Mouse (Mus musculus) ES-E14 (cell line): Measurements from ENCODE around the gene Loxl1. TPM values are rescaled to one million over a fixed set of nuclear protein-coding genes. Genes with fewer than 3 reads are reported as not detected.
A peak's percentile ranks its signal among the peaks of the same experiment; 100 is the strongest.

Experiments used
- DNase-seq: peaks from one replicate; pipeline ENCODE4 v3.0.0-alpha.2; 2013; ENCODE audit warnings: low read depth, low spot score
- H3K27ac ChIP-seq: 2 replicates; pipeline ENCODE4 v1.5.1; 2012; ENCODE audit warnings: low read depth, mild to moderate bottlenecking, low read length, moderate library complexity, mixed read lengths; ENCODE audit not compliant: poor library complexity, insufficient read depth, severe bottlenecking
- H3K36me3 ChIP-seq: 2 replicates; pipeline ENCODE4 v1.6.1; 2012; ENCODE audit warnings: mild to moderate bottlenecking, low read length, moderate library complexity, mixed read lengths; ENCODE audit not compliant: control insufficient read depth, poor library complexity, insufficient read depth, severe bottlenecking
- H3K4me1 ChIP-seq, 2 experiments: fragments of 150-350 bp in 1 of 2; sonication (generic) in 1 of 2; 2 replicates each; pipeline ENCODE4 v1.6.1; 2012; ENCODE audit warnings: low read length in 2 of 2, mild to moderate bottlenecking in 1 of 2, mixed read lengths in 1 of 2; ENCODE audit not compliant: control insufficient read depth in 2 of 2, insufficient read depth in 2 of 2, poor library complexity in 1 of 2
- H3K4me3 ChIP-seq, 2 experiments: fragments of 150-350 bp in 1 of 2; sonication (generic) in 1 of 2; 2 replicates each; pipeline ENCODE4 v1.5.1; 2012; ENCODE audit warnings: low read length in 2 of 2, low read depth in 1 of 2, mild to moderate bottlenecking in 1 of 2, mixed read lengths in 1 of 2; ENCODE audit not compliant: insufficient read depth in 1 of 2, poor library complexity in 1 of 2, severe bottlenecking in 1 of 2
- H3K9ac ChIP-seq: 2 replicates; pipeline ENCODE4 v1.6.1; 2012; ENCODE audit warnings: low read depth, mild to moderate bottlenecking, low read length, mixed read lengths; ENCODE audit not compliant: poor library complexity, insufficient read depth, severe bottlenecking
- H3K9me3 ChIP-seq: fragments of 150-350 bp; sonication (generic); 2 replicates; pipeline ENCODE4 v1.6.1; 2012; ENCODE audit warnings: low read depth, mild to moderate bottlenecking, low read length; ENCODE audit not compliant: control insufficient read depth, insufficient read depth
- CHD2 ChIP-seq: IDR thresholded peaks from 2 replicates; pipeline ENCODE4 v1.6.1; 2014; ENCODE audit warnings: mild to moderate bottlenecking, low read depth, low read length, inconsistent platforms
- HCFC1 ChIP-seq: IDR thresholded peaks from 2 replicates; pipeline ENCODE4 v1.6.1; 2012; ENCODE audit warnings: low read length, inconsistent platforms, borderline replicate concordance; ENCODE audit not compliant: insufficient read depth
- MAFK ChIP-seq: IDR thresholded peaks from 2 replicates; pipeline ENCODE4 v1.6.1; 2014; ENCODE audit warnings: mild to moderate bottlenecking, low read depth, low read length, inconsistent platforms; ENCODE audit not compliant: insufficient read depth
- ZC3H11A ChIP-seq: IDR thresholded peaks from 2 replicates; pipeline ENCODE4 v1.6.1; 2012; ENCODE audit warnings: low read depth, mild to moderate bottlenecking, inconsistent platforms, low read length, borderline replicate concordance
- ZNF384 ChIP-seq: IDR thresholded peaks from 2 replicates; pipeline ENCODE4 v1.6.1; 2012; ENCODE audit warnings: low read depth, low read length, inconsistent platforms
- in situ Hi-C, 2 experiments: fragments of 600-800 bp; cut with MboI; formaldehyde crosslinking; loops; one replicate each; pipeline ENCODE4 v1.15.1; 2025; ENCODE audit warnings: low sequenced_read_pairs in 2 of 2, inconsistent platforms in 1 of 2; ENCODE audit not compliant: unreplicated experiment in 2 of 2
- total RNA-seq: library from RNA; depleted of rRNA; stranded (reverse); fragments of 300-350 nt; gene quantifications from 2 replicates; pipeline ENCODE4 v1.2.3, GENCODE M21; 2012

Loxl1 gene
- total RNA-seq, 1 experiment, result 8.4 TPM

GRCm38 (mm10) chr9:58281597-58281996, 31.4 kb downstream of the Loxl1 start:
- in situ Hi-C loops, result no loop called here
- Histone ChIP-seq H3K4me3 (no peak overlapping the region), H3K9me3 (no peaks in the 10 kb centered on the region), H3K4me1 (peaks cover 7 to 19% of the 10 kb centered on the region in 2 experiments; a peak in 3 of 4 replicates), H3K27ac (peak overlapping the region; percentile 81; the same call in 1 of the 2 replicates), H3K36me3 (no peaks in the 10 kb centered on the region), H3K9ac (no peak overlapping the region)
- no peak for DNase-seq
- no peak for TF ChIP-seq MAFK

DNA sequence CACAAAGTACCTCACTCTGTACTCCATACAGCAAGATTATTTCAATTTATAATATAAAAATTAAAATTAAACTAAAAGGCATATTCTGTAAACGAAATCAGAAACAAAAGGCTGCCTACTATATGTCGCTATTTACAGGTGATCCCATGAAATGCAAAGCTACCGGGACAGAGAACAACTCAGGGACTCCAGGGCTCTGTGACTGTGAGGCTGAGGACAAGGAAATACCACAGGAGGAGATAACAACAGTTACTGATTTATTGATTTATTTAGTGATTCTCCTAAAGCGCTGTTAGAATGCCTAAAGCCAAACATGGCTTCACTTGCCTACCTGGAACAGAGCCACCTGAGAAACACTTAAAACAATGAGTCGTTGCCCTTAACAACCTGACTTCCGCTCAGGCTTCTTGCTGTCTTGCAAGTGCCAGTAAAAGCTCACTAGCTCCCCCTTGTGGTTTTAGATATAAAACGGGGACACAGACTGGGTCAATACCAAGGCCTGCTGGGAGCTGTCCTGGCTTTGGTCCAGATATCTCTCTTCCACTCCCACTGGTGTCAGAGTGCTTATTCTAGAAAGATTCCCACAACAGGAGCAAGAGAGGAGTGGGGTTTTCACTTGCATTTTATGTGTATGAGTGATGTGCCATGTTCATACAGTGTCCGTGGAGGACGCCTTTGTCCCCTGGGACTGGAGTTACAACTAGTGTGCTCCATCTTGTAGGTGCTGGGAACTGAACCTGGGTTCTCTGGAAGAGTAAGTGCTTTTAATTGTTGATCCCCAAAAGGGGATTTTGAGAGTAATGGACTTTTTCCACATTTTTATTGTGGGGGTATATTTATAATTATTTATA, 32.5 kb downstream of the Loxl1 start:
- DNase-seq, result peak; percentile 96
- no peak for TF ChIP-seq ZC3H11A
- 0 out of 2 replicates have a peak, but pooled peaks have one; percentile 11 for TF ChIP-seq MAFK
- TF ChIP-seq ZNF384, result no peak
- Histone ChIP-seq H3K9ac (peak overlapping the region; percentile 76), H3K9me3 (no peaks in the 10 kb centered on the region), H3K4me1 (peaks cover 9 to 14% of the 10 kb centered on the region in 2 experiments; a peak in 3 of 4 replicates), H3K36me3 (no peaks in the 10 kb centered on the region), H3K27ac (peak overlapping the region; percentile 99), H3K4me3 (no peak overlapping the region)
- in situ Hi-C loops, result no loop called here

- Histone ChIP-seq H3K4me1 (peaks cover 9 to 10% of the 10 kb centered on the region in 2 experiments; a peak in 3 of 4 replicates), H3K36me3 (no peaks in the 10 kb centered on the region), H3K27ac (peak overlapping the region; percentile 99), H3K9ac (peak overlapping the region; percentile 70), H3K9me3 (no peaks in the 10 kb centered on the region), H3K4me3 (peak overlapping the region in 1 of 2 experiments; percentile 10; a peak in 1 of 4 replicates)
- no peak for TF ChIP-seq CHD2
- no peak for TF ChIP-seq ZC3H11A
- no peak for TF ChIP-seq ZNF384
- TF ChIP-seq MAFK, result peak; percentile 70; the same call in 1 of the 2 replicates
- TF ChIP-seq HCFC1, result 0 out of 2 replicates have a peak, but pooled peaks have one; percentile 65
- in situ Hi-C loops, result no loop called here
- DNase-seq, result peak; percentile 82
These were observed 33.2 kb downstream of the Loxl1 start for GRCm38 (mm10) chr9:58279780-58280179.

- H3K9me3 ChIP-seq, result no peaks in the 10 kb centered on the region
- H3K4me3 ChIP-seq, result peak overlapping the region in 1 of 2 experiments; percentile 10; a peak in 1 of 4 replicates
- in situ Hi-C loops, result no loop called here
- H3K9ac ChIP-seq, result peak overlapping the region; percentile 70
- no peaks in the 10 kb centered on the region for H3K36me3 ChIP-seq
- DNase-seq, result peak; percentile 96
- H3K27ac ChIP-seq, result peak overlapping the region; percentile 100
- peak; percentile 99 for TF ChIP-seq MAFK
- peak; percentile 96 for TF ChIP-seq ZNF384
- TF ChIP-seq HCFC1, result no peak
- H3K4me1 ChIP-seq, result peaks cover 4 to 9% of the 10 kb centered on the region in 2 experiments; a peak in 3 of 4 replicates
These were observed 33.9 kb downstream of the Loxl1 start for GRCm38 (mm10) chr9:58278821-58279723.
